Mouse (Mus musculus): ENCODE measurements around the gene Was. TPM values are rescaled to one million over a fixed set of nuclear protein-coding genes. Genes with fewer than 3 reads are reported as not detected.
"Not testable (repeated sequence)": the region's sequence is repeated elsewhere in the genome, so short reads cannot be mapped to it uniquely, and the experiment has no call there.

Was gene
- total RNA-seq, 2 experiments from 2014 or later: 2.8 TPM

DNA sequence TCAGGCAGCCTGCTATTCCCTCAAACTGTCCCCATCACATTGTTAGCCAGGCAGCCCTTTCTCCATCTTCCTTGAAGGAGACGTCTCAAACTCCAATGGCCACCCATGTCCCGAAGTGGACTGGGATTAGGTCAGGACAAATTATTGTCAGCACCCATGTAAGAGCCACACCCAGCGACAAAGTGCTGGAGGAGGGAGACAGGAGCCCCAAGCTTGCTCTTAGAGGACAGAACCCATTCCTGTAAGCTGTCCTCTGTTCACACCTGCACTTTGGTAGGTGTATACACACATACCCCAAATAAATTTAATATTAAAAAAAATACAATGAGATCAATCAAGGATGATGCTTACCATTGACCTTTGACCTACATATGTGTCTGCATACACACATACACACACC, 15.2 kb downstream of the Was start:
- no peak for DNase-seq (ENCODE audit: low spot score in 2 of 2)

DNA sequence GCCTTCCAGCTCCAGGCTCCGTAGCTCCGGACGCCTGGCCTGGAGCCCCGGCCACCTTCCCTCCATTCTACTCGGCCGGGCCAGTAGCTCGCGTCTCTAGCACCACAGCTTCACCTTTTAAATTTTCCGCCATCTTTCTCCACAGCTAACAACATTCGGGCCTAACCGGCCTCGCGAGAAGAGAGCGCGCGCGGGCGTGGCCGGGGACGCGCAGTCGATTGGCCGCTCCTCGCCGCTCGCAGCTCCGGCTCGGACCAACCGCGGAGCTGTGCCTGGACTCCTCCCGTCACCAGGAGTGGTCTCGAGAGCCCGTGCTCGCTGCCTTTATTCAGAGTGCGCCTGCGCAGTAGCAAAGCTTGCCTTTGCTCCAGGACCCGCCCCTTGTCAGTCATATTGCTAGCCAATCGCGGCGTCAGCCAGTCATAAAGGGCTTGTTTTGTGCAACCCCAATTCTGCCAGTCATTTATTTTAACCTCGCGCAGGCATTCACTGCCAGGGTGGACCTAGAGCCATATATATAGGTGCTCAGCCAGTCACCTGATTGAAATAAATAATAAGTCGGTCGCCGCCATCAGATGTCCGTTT, 15.8 kb downstream of the Was start, which contains the start of gene Suv39h1:
Gene Suv39h1, minus strand, starts transcription at position 331 of the 585 bp plus-strand sequence.
- DNase-seq (ENCODE audit: low spot score in 2 of 2): peak; percentile 78 to 88

DNA sequence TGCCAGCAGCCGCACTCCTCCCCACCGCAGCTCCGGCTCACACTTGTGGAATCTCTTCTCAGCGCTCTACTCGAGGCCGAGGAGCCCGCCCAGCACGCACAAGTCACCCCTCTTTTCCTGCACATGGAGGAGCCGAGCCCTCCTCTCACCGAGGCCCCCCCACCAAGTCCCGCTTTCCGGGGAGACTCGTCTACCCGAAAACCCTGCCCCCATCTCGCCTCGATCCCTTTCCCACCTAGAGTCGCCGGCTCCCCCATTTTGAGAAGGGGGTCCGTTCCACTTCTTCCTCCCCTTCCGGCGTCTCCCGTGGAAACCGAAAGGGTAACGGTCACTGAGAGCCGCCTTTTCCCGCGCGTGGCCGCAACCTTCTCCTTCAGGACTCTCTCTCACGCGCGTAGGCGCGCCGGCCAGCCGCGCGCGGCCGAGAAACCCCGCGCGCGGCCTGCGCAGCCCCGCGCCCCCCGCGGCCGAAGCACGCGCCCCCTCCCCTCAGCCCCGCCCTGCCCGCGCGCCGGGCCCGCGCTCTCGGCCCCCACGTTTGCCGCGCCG, 16.3 kb downstream of the Was start:
- peak in 1 of 2 experiments; percentile 18 for DNase-seq (ENCODE audit: low spot score in 2 of 2)

DNA sequence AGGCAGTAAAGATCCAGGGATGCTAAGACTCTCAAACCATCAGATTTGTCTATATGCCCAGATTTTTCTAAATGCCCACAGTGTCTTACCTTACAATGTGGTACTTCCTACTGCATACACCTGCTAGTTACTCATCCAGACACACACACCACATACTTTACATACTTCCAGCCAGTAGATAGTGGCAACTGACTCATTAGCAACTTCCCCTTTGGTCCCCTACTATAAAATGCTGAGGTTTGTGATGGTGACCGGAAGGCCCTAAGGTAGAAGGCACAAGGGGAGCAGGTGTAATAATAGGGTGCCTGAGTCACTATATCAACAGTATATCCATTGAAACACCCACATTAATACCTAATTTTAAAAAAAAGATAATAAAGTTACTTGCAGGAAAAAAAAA, 21.1 kb downstream of the Was start:
- DNase-seq (ENCODE audit: low spot score in 2 of 2): no peak

DNA sequence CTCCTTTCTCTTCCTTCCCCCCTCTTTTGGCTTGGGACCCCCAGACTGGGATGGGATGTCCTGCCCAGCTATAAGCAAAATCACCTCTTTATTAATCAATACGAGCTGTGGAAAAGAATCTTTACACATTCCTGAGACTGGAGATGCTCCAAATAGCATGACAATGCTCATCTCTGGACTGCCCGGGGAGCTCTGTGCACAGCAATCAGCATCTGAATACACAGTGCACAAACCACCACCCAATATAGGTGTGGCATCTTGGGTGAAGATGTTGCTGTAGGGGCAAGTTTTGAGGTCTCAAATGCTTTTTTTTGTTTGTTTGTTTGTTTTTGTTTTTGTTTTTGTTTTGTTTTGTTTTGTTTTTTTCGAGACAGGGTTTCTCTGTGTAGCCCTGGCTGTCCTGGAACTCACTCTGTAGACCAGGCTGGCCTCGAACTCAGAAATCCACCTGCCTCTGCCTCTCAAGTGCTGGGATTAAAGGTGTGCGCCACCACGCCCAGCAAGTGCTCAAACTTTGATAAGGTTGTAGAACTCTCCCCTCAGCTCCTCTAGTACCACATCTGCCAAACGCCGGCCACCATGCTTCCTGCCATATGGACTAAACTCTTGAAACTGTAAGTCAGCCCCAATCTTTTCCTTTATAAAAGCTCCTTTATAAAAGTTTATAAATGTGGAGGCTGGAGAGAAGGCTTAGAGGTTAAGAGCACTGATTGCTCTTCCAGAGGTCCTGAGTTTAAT, 39.1 kb downstream of the Was start:
- DNase-seq (ENCODE audit: low spot score in 2 of 2): not testable (repeated sequence)

DNA sequence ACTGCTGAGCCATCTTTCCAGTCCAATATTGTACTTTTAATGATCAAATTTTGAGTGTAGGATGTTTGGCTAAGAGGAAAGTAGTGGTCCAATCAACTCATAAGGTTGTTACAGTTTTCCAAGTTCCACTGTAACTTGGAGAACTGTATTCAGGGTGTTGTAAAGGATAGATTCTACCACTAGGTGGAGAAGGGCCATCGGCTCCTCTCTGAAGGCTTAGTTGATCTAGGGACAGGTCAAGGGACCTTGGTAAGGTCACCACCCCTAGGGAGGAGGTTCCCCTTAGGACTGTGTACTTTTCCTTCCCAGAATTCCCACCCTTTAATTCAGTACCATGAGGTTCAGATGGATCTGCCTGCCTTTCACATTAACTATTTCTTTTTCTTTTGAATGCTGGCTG, 57.3 kb downstream of the Was start:
- DNase-seq (ENCODE audit: low spot score in 2 of 2): no peak

Other genes with a start within 250 kb of the Was start
- gene Otud5, start 249.1 kb downstream of the Was start, total RNA-seq (2021): 10 to 100 TPM; 36.5 to 37.6 TPM
- gene Pim2, start 212.2 kb downstream of the Was start, total RNA-seq (2021): 1 to 10 TPM; 1.8 TPM
- gene Slc35a2, start 206.5 kb downstream of the Was start, total RNA-seq (2021): 10 to 100 TPM; 17.0 to 21.2 TPM
- gene Pqbp1, start 191.2 kb downstream of the Was start, total RNA-seq (2021): 10 to 100 TPM; 39.3 to 51.3 TPM
- gene Timm17b, start 191.1 kb downstream of the Was start, total RNA-seq (2021): 10 to 100 TPM; 61.6 to 63.1 TPM
- gene Gm10491, start 182.7 kb downstream of the Was start, total RNA-seq (2021): not detected
- gene Gm10490, start 181.0 kb downstream of the Was start, total RNA-seq (2021): not detected
- under 1 TPM; 0.12 to 0.13 TPM for gene Pcsk1n, start 170.7 kb downstream of the Was start, total RNA-seq (2021)
- gene Eras, start 161.9 kb downstream of the Was start, total RNA-seq (2021): not detected
- gene Hdac6, start 142.6 kb downstream of the Was start, total RNA-seq (2021): 10 to 100 TPM; 11.0 to 13.1 TPM
- gene Gata1, start 112.4 kb downstream of the Was start, total RNA-seq (2021): under 1 TPM; 0.27 to 0.54 TPM
- not detected for gene Glod5, start 72.0 kb downstream of the Was start, total RNA-seq (2021)
- 10 to 100 TPM; 14.7 to 14.9 TPM for gene Suv39h1, start 15.7 kb downstream of the Was start, total RNA-seq (2021)
- gene Wdr13, start 42.4 kb upstream of the Was start, total RNA-seq (2021): 10 to 100 TPM; 29.5 to 34.2 TPM
- gene Rbm3, start 55.4 kb upstream of the Was start, total RNA-seq (2021): 100 to 1,000 TPM; 359 to 459 TPM
- 1 to 10 TPM; 4.6 to 6.1 TPM for gene Tbc1d25, start 85.7 kb upstream of the Was start, total RNA-seq (2021)
- 10 to 100 TPM; 22.3 to 24.1 TPM for gene Ebp, start 103.0 kb upstream of the Was start, total RNA-seq (2021)
- gene Porcn, start 116.0 kb upstream of the Was start, total RNA-seq (2021): 1 to 10 TPM; 4.2 to 5.4 TPM
- gene Ftsj1, start 161.9 kb upstream of the Was start, total RNA-seq (2021): 10 to 100 TPM; 13.4 to 14.8 TPM
- under 1 TPM in 1 of 2 experiments, not detected in 1; 0.36 TPM for gene Slc38a5, start 180.6 kb upstream of the Was start, total RNA-seq (2021)
- gene Ssxb10, start 236.9 kb upstream of the Was start, total RNA-seq (2021): not detected